Mouse (Mus musculus) spleen, embryonic (tissue): ENCODE measurements around the gene Lgals7.
"Not testable (repeated sequence)": the region's sequence is repeated elsewhere in the genome, so short reads cannot be mapped to it uniquely, and the experiment has no call there.

Experiments used
- CTCF ChIA-PET: fragments of 350-600 bp; sonication (Branson Sonifier 250); formaldehyde crosslinking; loops from one replicate; lab custom pipeline; 2022; lab: Charles Lee

The Lgals7 gene

DNA sequence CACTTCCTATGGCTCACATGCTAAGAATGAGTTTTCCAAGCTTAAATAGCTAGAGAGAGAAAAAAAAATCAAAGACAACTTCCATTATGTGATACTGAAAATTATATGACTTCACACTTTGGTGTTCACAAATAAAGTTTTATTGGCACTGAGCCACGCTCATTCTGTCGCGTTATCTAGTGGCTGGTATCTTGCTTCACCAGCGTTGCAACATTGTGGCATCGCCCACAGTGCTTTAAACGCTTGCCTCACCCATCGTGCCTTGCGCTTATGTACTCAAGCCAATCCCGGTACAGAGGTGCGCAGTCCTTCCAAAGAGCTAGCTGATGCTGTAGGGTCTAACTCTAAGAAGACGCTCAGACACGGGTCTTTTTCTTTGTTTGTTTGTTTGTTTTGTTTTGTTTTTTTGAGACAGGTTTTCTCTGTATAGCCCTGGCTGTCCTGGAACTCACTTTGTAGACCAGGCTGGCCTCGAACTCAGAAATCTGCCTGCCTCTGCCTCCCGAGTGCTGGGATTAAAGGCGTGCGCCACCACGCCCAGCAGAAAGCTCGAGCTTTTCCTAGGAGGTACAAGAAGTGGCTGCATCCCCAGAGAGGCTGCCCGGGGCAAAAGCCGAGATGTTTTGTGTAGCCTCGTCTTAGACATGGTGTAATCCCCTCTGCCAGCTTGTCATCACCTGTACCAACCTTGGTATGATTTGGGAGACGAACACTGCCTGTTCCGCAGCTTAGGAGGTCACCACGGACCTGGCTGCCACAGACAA lies 7.4 kb downstream of the Lgals7 start:
- CTCF ChIA-PET, result interaction anchor here (0.6 kb wide), 1 partner anchor 93 kb away, joined by 8 read pairs; no protein-coding TSS in a partner anchor

DNA sequence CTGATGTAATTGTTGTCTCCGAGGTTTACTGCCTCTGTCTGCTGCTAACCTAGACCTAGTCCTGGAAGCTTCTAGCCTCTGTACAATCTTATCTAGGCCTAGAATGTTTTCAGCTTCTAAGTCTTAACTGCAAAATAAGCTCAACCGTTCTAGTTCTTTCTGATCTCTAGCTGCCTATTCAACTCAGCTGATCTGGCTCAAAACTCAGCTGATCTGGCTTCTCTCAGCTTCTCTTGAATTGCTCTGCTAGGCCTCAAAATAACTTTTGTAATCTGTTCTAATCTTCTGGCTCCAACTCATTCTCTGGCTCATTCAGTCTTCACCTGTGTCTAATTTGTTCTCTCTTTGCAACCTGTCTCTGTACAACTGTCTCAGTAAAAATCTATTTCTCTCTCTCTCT lies 10.9 kb downstream of the Lgals7 start:
- CTCF ChIA-PET, result no interaction called here

DNA sequence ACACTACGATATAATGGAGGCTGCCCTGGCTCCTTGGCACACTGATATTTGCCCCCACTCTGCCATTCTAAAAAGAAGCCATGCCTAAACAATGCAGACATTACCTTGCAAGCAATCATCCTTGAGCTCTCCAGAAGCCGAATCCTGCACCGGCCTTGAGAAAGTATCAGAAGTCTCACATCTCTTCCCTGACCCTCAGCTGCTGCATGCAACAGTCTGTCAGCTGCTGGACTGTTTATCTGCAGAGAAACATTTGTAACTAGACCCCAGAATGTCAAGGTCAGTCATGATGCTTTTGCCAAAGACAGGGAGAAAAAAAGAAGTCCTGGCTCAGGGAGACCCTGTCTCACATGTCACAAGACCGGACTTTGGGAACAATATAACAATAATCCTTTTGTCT lies 12.4 kb downstream of the Lgals7 start:
- CTCF ChIA-PET, result no interaction called here

DNA sequence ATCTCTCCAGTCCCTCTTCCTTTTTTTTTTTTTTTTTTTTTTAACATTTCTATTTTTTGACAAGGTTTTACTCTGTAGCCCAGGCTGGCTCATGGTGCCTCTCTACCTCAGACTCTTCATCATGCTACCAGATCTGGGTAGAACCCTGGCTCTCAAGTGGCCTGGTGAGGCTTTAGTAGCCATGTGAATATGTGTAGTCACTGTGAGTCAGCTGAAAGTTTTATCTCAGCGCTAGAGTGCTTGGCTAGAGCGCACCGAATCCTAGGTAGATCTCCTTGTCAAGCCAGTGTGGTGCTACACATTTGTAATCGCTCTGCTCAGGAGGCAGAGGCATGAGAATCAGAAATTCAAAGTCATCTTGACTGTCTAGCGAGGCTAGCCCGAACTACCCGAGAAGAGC lies 13.5 kb downstream of the Lgals7 start:
- CTCF ChIA-PET, result no interaction called here

DNA sequence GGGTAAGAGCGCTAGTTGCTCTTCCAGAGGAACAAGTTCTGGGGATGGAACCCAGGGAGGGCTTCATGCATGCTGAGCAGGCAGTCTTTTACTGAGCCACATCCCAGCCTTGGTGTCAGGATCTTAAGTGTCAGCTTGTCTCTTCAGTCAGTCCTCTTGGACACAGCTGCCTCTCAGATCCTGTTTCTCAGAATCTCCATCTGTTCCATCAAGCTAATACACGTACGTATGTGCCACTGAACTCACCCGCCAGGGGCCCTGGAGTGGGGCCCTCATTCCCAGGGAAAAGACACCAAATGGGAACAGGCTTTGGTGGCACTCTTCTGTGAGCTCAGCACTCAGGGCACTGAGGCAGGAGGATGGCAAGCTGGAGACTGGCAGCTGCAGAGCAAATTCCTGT lies 14.2 kb downstream of the Lgals7 start:
- CTCF ChIA-PET, result no interaction called here

DNA sequence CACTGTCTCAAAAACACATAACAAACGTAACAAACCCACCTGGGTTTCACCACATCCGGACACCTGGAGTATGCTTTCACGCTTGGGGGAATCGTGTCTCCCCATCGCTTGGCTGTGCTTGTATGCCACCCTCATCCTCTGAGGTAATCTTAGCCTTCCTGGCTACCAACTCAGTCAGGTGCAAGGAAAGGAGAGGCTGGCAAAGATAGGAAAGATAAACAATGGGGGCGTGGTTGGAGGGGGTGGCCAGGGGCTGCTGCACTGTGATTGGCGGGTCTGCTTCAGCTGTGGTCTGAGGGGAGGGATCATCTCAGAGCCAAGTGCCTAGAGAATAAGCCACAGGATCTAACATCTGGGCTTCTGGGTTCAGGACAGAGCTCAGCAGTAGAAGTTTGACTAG lies 16.0 kb downstream of the Lgals7 start:
- CTCF ChIA-PET, result interaction anchor here (0.6 kb wide), 2 partner anchors 439 to 1993 kb away, joined by 5 to 7 read pairs; no protein-coding TSS in a partner anchor

DNA sequence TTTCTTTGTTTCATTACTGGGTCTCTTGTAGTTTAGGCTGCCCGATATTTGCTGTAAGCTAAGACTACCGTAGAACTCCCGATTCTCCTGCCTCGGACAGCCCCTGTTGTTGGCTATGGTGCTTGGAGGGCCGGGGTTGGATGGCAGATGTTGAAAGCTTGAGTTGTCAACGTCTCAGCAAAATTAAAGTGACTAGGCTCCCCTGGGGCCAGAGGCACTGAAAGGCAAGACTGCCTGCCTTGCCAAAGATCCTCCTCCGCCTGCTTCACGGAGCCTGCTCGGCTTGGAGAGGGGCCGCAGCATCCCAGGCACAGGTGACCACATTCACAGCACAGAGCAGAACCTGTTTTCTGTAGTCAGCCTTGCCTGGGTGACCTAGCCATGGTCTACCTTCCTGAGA lies 16.9 kb downstream of the Lgals7 start:
- CTCF ChIA-PET, result no interaction called here

DNA sequence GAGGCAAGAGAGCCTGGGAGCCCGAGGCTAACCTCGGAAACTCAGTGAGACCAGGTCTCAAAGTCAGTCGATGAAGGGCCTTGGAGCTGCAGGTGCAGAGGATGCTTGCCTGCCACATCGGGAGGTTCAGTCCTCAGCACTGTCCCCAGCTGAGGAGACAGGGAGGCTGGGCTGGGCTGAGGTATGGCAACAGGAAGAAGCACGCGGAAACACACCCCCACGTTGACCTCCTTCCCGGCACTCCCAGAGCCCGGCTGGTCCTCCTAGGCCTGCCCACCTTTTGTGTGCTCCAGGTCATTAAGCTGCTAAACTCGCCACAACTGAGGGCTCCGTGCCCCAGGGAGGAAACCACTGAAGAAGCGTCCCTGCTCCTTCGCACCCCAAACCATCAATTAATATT lies 17.5 kb downstream of the Lgals7 start, which contains the start of gene Capn12:
Capn12 (plus strand) TSS at position 224 of the 400 bp plus-strand sequence.
- CTCF ChIA-PET, result no interaction called here

DNA sequence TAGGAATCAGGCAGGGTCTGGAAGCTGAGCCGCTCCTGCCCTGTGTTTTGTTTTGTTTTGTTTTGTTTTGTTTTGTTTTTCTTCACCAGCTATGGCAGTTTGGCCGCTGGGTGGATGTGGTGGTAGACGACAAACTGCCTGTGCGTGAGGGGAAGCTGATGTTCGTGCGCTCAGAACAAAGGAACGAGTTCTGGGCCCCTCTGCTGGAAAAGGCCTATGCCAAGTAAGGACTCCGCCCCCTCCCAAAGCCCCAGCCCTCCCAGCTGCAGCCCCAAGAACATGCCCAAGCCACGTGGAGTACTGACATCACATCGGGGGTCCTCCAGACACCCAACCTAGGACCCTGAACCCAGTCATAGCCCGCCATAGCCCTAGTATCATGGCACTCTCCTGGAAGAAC lies 19.4 kb downstream of the Lgals7 start:
- CTCF ChIA-PET, result no interaction called here

DNA sequence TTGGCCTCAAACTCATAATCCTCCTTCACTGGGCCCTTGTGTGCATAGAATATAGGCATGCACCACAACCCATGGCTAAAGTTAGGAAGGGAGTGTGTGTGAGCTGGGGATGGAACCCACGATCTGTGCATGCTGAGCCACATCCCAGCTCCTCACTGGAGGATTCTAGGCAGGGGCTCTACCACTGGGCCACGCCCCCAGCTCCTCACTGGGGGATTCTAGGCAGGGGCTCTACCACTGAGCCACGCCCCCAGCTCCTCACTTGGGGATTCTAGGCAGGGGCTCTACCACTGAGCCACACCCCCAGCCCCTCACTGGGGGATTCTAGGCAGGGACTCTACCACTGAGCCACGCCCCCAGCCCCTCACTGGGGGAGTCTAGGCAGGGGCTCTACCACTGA lies 20.1 kb downstream of the Lgals7 start:
- CTCF ChIA-PET, result not testable (repeated sequence)

DNA sequence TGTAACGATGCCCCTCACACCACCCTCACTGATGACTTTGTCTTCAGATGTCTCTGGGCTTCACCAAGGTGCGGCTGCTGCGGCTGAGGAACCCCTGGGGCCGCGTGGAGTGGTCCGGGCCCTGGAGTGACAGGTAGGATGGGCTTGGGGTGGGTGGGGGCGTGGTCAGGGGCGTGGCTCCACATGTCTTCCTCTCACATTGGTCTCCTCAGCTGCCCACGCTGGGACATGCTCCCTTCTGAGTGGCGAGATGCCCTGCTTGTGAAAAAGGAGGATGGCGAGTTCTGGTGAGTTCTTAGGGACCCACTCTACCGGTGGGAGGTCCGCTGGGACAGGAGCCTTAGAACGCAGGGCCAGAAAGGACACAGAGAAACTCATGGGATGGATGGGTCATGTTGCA lies 22.8 kb downstream of the Lgals7 start:
- CTCF ChIA-PET, result no interaction called here

DNA sequence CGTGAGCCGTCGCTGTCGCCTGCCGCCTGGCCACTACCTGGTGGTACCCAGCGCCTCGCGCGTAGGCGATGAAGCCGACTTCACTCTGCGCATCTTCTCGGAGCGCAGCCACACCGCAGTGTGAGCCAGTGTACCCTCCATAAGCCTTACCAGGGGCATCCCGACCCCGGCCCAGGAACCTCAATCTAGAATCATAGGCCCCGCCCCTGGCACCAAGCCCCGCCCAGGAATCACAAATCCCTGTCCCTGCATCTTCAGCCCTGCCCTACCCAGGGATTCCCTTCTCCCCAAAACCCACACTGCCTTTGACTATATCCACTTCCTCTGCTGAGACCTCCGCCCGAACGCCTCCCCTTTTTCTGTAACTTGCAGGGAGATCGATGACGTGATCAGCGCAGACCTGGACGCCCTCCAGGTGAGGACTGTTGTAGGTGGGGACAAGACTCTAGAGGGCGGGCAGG lies 25.1 kb downstream of the Lgals7 start:
- CTCF ChIA-PET, result interaction anchor here (0.6 kb wide), 1 partner anchor 422 kb away, joined by 5 read pairs; no protein-coding TSS in a partner anchor

DNA sequence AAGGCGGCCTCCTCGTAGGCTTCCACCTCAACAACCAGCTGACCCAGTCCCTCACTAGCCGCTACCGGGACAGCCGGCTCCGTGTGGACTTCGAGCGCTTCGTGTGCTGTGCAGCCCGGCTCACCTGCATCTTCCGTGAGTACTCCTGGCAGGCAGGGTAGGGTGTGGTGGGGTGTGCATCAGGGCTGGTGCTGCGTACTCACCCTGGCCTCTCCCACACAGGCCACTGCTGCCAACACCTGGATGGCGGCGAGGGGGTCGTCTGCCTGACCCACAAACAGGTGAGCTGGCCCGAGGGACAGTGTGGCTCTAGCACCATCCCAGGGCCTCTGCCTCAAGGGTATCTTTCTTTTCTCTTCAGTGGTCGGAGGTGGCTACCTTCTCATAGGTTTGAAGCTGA lies 28.9 kb downstream of the Lgals7 start:
- CTCF ChIA-PET, result no interaction called here

DNA sequence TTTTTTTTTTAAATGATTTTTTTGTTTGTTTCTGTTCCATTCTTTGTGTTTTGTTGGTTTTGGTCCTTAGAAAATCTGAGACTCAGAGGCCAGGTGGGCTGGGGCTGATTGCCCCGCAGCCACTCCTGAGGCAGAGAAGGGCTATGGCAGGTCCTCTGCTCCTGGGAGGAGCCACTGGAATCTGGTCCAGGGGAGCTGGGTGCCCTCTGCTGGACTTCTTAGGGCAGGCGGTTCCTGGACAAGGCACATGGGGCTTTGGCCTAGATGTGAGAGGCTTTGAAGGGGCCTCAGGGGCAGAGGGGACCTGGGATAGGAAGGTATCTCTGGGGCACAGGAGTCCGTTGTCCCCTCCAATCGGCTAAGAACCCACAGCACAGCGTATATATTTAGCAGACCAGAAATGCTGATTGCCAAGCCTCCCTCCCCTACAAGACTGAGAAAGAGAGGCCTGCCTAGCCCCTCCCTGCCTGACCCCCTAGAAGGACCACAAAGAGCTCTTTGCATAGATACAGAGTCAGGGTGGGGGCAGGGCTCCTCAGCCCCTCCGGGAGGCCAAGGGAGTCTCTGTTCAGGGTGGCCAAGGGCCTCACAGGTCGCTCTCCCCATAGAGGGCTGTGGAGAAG lies 30.1 kb downstream of the Lgals7 start:
- CTCF ChIA-PET, result interaction anchor here (0.6 to 0.7 kb wide), 3 partner anchors 21 to 385 kb away, joined by 3 to 7 read pairs (median 5); no protein-coding TSS in a partner anchor

DNA sequence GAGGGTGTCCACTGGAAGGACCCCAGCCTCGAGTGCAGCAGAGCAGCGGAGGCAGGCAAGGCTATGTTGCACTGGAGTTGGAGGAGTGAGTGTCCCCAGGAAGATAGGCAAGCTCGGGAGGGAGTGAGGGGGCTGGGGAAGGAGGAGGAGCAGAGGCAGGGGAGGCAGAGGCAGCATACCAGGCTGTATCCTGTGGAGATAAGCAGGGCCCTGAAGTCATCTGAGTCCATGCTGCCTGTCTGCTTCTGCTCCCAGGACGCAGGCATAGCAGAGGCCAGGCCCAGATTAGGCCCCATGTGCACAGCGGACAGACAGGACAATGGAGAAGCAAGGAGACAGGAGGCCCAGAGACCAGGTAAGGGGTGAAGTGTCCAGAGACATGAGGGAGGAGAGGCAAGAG lies 31.3 kb downstream of the Lgals7 start:
- CTCF ChIA-PET, result no interaction called here

DNA sequence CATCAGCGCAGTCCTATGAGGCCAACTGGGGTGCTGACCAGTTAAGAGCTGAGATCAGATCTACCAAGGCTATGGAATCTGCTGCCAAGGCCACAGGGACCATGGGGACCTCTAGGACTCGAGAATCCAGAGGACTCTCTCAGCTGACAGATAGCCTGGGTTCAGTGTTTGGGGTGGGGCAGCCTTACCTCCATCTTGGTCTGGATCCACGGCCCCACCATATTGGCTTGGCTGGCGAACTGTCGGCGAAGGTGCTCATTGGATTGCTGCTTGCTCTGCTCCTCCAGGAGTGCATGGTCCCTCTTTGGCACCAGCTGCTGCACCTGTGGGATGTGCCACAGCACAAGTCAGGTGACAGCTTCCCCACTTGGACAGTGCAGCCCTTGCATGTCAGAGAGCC lies 34.0 kb downstream of the Lgals7 start:
- CTCF ChIA-PET, result interaction anchor here (0.5 kb wide), 1 partner anchor 340 kb away, joined by 5 read pairs; no protein-coding TSS in a partner anchor

DNA sequence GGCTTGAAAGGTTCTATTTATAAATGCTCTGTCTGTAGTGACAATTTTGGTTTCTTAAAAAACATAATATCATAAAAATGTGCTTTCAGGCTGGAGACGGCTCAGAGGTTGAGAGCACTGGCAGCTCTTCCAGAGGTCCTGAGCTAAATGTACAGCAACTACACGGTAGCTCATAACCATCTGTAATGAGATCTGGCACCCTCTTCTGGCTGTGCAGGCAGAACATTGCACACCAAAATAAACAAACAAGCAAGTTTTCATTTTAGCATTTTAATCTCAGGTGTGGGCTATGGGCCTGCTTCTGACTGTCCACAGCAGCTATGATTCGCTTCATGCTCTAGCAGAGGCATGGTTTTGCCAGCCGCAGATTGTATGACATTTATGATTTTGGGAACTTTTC lies 36.3 kb downstream of the Lgals7 start:
- CTCF ChIA-PET, result no interaction called here

DNA sequence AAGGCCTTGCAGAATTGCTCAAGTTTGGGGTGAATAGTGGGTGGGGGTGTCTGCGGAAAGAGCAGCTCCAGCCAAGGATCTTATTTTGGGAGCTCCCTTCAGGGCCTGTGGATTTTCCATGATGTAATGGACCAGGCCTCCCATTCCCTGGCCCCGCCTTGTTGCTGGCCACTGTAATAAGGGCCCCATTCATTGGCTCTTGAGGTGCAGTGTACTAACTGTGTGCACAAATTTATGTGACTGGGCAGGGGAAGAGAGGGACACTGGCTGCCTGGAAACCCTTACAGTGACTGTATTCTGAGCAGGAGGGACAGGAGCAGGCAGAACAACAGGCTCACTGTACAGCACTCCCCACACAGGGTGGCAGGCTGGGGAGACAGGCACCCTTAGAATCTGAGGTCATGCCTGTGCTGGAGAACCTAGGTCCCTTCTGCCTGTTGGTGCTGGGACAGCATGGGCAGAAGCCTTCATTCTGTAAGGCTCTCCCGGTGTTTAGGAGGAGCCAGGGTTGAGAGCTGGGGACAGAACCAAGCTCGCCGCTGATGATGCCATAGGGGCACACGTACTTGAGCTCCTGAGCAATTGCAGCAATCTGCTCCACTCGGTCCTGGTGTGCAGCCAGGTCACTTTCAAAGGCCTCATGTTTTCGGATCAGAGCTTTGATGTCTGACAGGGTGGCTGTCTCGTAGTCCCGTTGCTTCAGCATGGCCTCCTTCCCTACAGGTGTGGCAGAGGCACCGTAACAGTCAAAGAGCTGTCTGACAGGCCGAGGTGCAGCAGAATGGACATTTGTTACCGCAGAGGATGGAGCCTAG lies 37.9 kb downstream of the Lgals7 start:
- CTCF ChIA-PET, result interaction anchor here (0.6 kb wide), 2 partner anchors 34 to 454 kb away, joined by 3 to 5 read pairs; no protein-coding TSS in a partner anchor

DNA sequence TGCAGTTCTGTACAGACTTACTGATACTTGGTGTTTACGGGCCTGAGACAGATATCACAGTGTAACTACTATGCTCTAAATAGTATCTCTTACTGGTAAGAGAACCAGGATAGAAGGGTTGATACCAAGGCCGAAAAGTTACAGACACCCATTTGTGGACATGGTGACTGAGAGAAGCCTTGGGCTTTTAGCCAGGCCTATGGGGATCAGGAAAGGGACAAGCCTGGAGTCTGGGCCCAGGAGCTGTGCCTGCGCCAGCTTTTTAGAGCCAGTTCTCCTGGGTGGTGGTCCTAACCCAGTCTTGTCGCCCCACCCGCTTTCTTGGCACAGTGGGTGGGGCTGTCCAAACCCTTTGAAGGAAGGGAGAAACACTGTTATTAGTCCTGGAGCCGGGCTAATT lies 38.5 kb downstream of the Lgals7 start:
- CTCF ChIA-PET, result interaction anchor here (0.6 kb wide), 1 partner anchor 35 kb away, joined by 5 read pairs; no protein-coding TSS in a partner anchor

DNA sequence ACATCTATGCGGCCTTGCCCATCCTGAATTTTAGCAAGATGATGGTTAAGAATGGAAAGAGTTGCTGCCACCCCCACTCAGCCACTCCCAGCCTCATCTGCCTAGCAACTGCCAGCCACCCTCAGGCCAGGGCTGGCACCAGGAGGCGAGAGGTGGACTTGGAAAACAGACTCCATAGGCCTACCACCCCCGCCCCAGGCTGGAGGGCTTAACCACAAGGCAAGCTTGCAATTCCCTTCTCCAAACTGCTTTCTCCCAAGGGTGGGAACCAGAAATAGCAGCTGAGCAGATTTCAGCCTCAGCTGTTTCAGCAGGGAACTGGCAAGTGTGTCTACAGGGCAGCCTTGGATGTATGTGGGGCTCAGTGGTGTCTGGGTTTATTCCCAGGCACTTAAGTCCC lies 39.2 kb downstream of the Lgals7 start:
- CTCF ChIA-PET, result no interaction called here

DNA sequence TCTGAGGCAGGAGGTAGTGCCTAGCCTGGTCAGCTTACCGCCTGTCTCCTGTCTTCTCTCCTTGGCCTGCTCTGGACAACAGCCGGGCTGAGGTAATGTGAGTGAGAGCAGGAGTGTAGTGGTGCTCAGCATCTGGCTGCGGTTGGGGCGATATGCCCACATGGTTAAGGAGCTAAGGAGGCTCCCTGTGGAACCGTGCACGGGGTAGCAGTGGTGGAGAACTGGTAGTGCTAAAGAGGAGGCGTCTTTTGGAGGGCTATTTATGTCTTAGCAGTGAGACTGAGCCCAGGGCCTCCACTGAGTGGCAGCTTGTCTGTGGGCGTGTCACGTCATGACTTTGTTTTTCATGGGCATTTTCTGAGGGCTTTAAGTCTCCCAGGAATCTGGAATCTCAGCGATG lies 40.1 kb downstream of the Lgals7 start:
- CTCF ChIA-PET, result interaction anchor here (0.6 kb wide), 1 partner anchor 19 kb away, joined by 4 read pairs; no protein-coding TSS in a partner anchor

DNA sequence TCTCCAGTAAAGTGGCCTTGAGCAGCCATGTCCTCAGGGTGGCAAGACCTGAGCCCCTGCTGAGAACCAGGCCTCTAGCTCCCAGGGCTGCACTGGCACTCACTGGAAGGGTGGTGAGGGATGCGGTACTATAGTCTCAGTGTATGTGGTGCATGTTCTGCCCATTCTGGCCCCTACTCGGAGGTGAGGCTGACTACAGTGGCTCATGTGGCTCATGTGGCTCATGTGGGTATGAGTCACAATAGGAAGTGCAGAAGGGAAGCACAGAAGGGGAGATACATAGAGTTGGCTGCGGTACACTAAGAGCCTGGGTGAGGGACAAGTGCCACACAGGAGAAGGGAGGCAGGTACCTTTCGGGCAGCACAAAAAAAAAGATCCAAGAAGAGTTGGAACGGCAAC lies 43.5 kb downstream of the Lgals7 start:
- CTCF ChIA-PET, result no interaction called here
